Mouse (Mus musculus) kidney, adult 8-10 months (tissue): ENCODE results near the gene Gm37240.
A peak's percentile ranks its signal among the peaks of the same experiment; 100 is the strongest.

Experiments
- DNase-seq, 2 experiments: peaks; one replicate each; pipeline ENCODE4 v3.0.0; 2022

Gene Gm37240

DNA sequence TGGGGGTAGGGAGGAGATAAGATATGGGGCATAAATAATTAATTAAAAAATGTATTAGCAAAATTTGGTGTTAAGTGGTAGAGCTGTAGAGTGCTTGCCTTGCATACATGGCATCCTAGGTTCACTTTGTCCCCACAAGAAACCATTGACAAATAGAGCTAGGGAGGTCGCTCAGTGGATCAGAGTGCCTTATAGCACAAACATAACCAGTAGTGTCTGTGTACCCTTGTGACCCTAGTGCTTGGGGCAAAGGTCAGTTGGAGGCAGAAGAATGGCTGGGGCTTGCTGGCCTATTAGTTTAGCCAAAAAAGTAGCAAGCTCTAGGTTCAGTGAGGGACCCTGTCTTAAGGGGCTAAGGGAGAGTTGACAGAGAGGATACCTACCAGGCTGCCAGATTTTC lies 1026.6 kb downstream of the Gm37240 start:
- peak in 1 of 2 experiments; percentile 13 for DNase-seq

DNA sequence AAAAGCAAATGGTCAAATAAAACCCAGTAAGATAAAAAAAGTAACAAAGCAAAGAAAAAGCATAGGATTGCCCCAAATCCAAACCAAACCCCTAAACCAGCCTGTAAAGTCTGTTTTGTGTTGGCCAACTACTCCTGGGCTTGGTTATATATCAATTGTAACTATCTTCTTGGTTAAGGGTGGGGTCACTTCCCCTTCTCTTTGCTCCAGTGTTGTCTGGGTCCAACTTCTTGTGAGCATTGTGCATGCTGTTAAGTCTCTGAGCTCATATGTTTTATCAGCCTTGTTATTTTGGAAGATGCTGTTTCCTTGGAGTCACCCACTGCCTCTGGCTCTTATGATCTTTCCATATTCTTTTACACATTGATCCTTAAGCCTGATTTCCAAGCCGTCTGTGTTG lies 1032.9 kb downstream of the Gm37240 start:
- no peak for DNase-seq

DNA sequence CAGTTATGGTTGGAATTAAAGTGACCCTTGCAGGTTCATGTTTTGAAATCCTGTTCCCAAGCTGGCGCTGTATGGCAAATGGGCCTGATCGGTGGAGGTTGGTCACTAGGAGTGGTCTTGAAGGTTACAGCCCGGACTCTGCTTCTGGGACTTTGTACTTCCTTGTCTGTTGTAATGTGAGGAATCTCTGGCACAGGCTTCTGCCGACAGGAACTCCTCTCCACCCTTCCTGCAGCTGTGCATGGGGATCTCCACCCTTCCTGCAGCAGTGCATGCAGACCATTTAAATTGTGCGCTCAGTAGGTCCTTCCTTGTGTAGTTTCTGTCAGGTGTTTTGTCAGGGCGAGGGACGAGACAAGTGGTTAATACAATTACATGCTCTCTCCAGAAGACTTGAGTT lies 1034.4 kb downstream of the Gm37240 start:
- DNase-seq = peak; percentile 58 to 66

DNA sequence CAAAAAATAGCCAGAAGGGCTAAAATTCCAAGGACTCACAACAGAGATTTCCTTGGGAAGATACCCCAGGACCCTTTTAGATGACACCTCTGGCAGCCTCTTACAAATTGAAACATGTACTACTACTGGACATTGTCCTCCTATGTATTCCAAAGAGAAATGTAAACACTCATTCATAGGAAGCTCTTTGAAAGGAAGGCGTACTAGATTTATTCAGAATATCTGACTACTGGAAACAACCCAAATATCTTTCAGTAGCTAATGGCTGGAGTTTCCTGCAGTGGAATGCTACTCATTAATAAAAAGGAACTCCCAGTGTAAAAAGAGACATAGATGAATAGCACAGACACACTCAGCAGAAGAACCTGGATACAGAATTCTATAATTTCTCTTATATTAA lies 1035.5 kb downstream of the Gm37240 start:
- no peak for DNase-seq

DNA sequence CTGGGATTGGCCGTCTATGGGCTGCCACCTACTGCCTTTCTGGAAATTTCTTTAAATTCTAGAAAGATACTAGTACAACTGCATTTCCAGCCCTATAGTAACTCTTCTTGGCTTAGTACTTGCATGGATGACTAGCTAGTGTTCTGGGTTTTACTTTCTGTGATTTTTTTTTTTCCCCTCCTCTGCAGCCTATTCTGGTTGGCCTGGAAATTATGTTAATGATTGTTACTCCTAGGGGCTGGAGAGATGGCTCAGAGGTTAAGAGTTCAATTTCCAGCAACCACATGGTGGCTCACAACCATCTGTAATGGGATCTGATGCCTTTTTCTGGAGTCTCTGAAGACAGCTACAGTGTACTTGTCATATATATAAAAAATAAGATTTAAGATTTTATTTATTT lies 1036.9 kb downstream of the Gm37240 start:
- peak in 1 of 2 experiments; percentile 10 for DNase-seq

DNA sequence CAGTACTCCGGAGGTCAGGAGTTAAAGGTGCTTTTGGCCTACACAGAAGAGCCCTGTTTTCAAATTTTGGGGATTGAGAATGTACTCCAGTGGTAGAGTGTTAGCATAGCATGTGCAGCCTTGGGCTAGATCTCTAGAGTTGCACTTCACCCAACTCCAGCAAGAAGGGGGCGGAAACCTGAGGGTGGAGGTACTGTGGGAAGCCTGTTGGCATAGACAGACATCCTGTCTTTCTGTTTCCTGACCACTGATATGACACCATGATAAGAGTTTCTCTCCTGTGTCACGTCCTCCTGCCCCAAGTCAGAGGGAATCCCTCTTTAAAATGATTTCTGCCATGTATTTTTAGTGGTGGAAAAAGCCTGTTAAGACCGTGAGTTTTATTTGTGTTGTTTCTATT lies 1038.5 kb downstream of the Gm37240 start:
- DNase-seq = peak in 1 of 2 experiments; percentile 34

DNA sequence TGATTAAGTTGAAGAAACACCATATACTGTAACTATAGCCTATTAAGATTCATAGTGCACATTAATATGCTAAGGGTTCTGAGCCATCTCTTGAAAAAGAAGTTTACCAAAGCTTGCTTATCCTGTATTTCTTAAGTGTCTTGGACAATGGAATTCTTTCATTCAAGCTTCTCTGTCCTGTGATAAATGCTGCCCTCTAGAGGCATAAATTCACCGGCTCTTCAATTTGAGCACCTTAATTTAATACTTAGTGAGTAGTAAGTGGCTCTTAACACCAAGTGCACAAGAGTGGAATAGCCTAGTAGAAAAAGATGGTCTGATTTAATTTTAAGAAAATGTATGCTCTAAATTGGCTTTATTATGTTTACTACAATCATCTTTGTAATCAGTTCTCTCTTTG lies 1043.7 kb downstream of the Gm37240 start:
- peak; percentile 48 to 63 for DNase-seq

DNA sequence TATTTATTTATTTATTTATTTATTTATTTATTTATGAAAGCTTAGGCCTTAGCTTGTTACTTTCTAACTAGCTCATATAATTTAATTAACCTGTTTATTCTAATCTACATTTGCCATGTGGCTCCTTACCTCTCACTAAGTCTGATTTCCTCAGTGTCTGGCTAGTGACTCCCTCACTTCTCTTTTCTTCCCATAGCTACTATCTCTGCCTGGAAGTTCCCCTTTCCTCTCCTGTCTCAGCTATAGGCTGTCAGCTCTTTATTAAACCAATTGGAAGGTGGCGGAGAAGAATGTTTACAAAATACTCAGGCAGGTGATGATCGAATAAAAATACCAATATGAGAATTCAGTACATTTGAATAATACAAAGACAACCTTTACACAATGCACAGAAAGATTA lies 1044.5 kb downstream of the Gm37240 start:
- no peak for DNase-seq

DNA sequence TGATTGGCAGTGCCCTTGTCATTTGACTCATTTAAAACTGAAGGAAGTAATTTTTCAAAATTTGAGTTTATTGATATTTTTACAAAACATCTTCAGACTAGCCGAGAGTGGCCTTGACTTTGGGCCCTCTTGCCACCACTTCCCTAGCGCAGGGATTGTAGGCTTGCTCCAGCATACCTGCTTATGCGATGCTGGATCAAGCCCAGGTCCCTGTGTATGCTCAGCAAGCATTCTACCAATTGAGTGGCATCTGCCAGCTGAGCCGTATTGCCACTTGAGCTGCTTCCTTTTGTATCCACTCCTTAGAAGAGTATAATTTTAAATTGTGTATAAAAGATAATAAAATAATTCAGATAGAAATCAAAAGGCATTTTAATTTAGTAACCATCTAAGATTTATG lies 1046.0 kb downstream of the Gm37240 start:
- DNase-seq = no peak

DNA sequence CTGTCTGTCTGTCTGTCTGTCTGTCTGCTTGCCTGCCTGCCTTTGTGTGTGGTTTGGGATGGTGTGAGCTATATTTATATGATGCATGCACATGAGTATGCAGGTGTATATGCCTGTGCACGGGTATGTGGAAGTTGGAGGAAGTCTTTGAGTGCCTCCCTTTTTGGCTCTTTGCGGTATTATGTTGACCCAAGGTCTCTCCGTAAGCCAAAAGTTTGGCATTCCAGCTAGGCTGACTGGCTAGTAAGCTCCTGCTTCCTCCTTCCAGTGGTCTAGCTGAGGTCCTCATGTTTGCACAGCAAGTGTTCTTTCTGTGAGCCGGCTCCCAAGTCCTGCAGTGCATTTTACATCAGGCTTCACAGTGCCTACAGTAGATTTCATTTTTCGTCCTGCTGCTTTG lies 1047.8 kb downstream of the Gm37240 start:
- no peak for DNase-seq

DNA sequence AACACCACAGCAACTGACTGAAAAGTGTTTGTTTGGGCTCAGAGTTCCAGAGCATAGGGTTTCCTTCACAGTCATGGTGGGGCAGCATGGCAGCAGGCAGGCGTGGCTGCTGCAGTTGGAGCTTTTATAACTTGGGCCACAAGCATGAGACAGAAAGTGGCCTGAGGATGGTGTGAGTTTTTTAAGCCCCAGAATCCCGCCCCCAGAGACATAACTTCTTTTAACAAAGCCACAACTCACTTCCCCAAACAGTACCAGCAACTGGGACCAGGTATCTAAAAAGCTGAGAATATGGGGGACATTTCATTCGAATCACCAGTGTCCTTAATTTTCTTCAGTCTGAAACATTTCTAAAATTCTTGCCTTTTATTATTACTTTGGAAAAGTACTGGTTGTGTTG lies 1049.3 kb downstream of the Gm37240 start:
- no peak for DNase-seq

DNA sequence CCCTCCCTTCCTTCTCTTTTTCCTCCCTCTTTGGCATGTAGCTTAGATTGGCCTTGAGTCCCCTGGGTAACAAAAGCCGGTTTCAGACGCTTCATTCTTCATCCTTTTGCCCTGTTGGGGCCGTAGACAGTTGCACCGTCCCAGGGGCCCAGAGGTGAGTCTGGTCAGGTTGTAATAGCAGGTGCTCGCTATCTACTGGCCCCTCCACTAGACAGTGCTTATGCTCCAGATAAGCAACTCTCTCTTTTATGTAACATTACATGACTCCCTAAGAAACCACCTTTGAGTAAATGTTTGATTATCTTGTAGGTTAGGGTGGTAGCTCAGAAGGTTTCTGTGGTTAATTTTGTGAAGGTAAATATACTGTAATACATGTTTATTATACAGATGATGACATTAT lies 1051.3 kb downstream of the Gm37240 start:
- no peak for DNase-seq

DNA sequence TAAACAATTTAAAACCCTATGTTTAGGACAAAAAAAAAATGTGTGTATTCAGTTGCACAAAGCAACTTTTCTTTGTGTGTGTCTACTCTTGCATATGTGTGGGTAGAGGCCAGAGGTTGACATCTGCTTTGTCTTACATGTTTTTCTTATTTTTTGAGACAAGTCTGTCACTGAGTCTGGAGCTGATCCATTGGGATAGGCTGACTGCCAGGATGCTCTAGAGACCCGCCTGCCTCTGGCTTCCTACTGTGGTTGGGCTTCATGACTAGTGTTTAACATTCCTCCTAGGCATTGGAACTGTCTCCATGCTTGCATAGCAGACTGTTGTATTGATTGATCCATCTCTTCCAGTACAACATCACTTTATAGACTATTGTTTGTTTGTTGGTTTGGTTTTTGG lies 1058.0 kb downstream of the Gm37240 start:
- DNase-seq = no peak

DNA sequence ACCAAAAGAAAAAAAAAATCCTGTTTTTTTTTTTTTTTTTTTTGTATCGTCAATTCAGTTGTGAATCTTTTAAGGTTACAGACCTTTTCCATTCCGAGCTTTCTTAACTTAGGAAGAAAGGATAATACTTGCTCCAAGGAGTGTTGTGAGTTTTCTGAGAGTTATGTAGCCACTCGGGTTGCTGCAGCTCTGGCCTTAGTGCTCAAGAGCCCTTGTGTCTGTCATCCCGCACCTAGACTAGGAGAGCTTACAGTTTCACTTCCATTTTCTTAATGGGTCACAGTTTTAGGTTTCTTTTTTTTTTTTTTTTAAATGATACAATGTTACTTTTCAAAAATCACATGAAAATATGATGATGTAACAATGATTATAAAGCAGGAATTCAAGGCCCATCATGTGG lies 1059.7 kb downstream of the Gm37240 start:
- DNase-seq = no peak

DNA sequence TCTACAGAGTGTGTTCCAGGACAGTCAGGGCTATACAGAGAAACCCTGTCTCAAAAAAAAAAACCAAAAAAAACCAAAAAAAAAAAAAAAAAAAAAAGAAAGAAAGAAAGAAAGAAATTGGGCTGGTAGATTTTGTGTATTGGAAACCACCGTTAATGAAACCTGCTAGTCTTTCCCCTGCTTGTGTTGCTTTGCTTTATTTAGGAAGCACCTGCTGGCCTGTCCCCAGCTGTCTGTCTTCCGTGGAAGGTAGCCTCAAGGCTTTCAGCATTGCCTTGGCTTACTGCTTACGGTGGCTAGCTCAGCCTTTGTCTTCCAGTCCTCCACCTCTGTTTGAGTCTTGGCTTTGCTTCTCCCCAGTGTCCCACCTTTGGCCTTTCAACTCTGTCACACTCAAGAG lies 1060.4 kb downstream of the Gm37240 start:
- DNase-seq = no peak

DNA sequence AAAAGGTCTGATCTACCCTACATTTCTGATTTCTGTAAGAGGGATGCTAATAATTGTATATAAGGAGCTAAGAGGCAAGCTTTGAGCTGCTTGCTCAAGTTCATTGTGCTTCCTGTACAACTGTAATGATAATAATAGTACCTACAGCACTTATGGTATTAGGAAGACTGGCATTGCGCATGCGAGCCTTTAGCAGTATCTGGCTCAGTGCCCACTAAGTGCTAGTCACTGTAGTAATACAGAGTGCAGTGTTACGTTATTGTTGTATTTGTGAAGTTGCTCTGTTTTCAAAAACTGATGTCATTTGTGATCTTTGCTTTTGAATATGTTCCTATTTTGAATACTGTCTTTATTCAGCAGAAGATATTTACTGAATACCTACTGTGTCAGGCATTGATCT lies 1060.9 kb downstream of the Gm37240 start:
- DNase-seq = no peak

DNA sequence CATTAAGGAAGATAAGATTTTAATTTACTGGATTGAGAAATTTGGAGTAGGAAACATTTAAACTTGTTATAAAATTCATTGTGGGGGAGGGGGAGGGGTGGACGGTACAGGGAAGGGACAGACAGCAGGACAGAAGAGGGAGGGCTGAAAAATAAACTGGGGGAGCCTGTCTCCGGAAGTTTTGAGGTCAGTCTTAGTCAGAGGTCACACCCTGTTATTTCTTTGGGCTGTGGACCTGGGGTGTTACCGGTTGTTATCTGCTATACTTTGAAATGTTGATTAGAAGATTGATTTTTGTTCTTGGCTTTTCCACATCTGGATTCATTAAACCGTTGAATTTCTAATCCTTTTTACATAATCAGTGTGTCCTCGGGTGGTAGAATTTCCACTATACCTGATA lies 1061.3 kb downstream of the Gm37240 start:
- DNase-seq = no peak

DNA sequence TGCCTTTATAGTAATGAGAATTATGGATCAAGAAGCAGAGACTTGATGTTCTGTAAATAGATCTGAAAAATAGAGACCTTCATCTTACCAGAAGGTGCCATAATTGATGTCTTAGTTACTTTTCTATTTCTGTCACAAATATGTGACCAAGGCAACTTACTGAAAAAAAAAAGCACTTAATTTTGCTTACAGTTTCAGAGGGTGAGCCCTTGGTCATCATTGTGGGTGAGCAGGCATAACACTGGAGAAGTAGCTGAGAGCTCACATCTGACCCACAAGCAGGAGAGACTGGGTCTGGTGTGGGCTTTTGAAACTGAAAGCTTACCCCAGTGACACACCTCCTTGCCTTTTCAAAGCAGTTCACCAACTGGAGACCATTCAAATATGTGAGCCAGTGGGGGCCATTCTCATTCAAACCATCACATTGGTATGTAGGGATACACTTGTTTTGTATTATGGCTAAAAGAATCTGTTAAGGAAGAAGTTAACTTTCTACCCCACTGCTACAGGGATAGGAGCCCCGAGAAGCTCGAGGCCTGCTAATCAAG lies 1066.6 kb downstream of the Gm37240 start:
- no peak for DNase-seq

DNA sequence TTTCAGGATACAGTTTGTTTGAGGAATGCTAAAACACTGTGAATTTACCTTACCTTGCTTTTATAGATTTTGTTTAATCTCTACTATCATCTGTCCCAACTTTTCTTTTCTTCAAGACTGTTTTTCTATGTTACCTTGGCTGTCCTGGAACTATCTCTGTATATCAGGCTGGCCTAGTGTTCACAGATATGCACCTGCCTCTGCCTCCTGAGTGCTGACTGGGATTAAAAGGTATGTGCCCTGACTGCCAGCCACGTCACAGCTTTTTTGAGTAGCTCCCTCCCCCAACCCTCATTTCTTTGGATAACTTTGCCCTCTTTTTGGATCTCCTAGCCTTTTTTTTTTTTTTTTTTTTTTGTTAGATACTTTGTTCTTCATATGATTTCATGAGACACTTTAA lies 1070.4 kb downstream of the Gm37240 start:
- DNase-seq = no peak

DNA sequence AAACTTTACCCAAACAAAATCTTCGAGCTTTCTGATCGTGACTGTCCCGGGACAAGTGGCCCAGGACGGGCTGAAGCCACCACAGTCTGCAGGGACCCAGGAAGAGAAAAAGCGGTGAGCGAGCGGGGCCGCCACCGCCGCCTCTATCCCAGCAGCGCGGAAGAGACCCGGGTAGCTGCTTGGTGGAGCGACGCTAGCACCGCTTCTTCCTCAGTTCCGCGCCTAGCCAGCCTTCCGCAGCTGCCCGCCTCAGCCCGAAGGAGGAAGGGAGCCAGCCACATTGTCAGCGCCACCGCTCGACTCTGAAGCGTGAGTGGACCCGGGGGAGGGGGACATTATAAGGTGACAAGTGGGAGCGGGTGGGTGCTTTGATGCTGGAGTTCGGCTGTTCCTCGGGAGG lies 1071.9 kb downstream of the Gm37240 start:
- DNase-seq = peak in 1 of 2 experiments; percentile 20

DNA sequence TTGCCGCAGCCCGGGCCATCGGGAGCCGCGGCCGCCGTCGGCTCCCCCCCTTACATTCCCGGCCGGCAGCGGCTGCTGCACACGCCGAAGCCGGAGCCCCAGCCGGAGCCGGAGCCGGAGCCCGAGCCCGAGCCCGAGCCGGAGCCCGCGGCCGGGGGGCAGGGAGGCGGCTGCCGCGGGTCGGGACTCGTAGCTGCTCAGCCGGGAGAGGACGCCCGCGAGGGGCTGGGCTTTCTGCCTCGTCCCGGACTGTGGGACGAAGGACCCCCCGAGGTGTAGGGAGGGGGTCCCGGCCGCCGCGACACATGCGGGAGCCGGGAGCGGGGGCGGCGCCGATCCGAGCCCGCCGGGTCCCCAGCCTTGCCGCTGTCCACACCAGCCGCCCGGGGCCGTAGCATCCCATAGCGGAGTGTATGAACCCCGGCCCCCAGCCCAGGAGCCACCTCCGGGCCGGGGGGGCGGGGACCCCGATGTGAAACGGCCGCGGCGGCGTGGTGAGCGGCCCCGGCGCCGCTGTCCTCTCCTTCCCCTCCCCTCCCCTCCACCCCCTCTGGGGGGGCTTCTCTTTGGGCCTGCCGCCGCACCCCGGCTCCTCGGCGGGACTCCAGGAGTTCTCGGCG lies 1072.4 kb downstream of the Gm37240 start, which contains the start of gene Fbxw7:
Gene Fbxw7, plus strand, starts transcription at position 507 of the 620 bp plus-strand sequence.
- DNase-seq = peak in 1 of 2 experiments; percentile 5

DNA sequence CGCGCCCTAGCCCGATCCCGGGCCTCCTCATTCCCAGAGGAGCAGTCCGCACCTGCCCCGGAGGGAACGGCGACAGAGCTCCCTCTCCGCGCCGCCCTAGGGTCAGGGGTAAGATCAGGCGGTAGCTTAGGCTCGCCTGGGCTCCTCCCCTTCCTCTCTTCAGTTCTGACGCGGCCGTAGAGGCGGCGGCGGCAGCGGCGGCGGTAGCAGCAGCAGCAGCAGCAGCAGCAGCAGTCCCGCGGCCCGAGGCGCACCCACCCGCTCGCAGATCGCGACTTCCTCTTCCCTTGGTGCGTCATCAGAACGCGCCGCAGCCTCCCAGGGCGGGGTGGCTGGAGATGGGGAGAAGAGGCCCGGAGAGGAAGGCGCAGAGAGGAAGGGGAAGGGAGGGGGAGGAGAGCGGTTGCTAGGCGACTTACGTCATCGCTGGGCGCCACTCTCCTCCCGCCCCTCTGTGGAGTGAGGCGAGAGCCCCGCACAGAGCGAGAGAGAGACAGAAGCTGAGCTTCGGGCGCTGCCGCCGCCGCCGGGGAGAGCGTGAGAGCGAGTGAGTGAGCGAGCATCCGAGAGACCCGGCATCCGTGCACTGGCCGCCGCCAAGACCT lies 1073.1 kb downstream of the Gm37240 start:
- peak; percentile 99 for DNase-seq

DNA sequence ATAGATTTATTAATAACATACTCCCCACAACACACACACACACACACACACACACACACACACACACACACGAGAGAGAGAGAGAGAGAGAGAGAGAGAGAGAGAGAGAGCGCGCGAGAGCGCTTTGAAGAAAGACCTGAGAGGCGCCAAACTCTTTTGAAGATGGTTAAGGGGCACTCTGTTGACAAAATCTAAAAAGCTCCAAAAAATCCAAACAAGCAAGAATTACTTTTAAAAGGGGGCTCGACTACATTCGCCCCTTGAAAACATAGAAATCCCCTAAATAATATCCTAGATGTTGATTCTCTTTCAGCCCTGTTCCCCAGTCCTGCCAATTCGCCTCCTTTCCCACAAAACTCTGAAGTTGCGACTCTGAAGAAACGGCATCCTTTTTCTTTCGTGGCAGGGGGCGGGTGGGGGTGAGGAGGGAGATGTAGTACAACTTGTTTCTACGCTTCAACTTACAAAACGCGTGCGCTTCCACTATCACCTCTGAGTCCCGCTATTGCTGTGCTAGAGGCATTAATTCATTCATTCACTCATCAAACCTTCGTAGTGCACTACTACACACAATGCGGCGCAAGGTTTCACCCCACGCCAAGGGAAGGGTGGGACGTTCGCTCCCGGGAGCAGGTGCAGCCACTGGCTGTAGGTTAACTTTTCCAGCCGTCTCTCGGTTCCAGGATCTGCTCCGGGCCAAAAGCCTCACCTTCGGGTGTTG lies 1073.7 kb downstream of the Gm37240 start:
- DNase-seq = no peak

DNA sequence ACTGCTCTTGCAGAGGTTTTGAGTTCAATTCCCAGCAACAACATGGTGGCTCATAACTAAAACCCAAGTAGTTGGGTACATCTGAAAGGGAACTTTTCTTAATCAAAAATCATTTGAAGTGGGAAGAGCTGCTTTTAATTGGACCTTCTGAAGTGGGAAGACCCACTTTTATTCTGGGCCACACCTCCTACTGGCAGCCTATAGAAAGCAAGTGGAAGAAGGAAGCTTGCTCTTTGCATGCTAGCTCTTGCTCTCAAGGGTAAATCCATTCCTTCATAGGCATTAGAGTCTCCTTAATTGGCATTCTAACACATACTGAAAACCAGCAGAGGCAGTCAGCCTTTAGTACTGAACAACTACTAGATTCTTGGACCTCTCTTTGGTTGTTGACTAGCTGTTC lies 1076.5 kb downstream of the Gm37240 start:
- DNase-seq = no peak
